Mouse (Mus musculus) liver, postnatal 0 days (tissue): ENCODE measurements around the gene Hmg20b. TPM values are rescaled to one million over a fixed set of nuclear protein-coding genes. Genes with fewer than 3 reads are reported as not detected.

ENCODE experiments used
- ATAC-seq: fragments of 200-750 bp; cut with Nextera tagmentation; 2 replicates; pipeline ENCODE4 v1.8.0; 2017; ENCODE audit warnings: mild to moderate bottlenecking, moderate library complexity
- DNase-seq: peaks from one replicate; pipeline ENCODE4 v3.0.0-alpha.2; 2016
- H3K27ac ChIP-seq: fragments of 300-500 bp; sonication (generic); 2 replicates; pipeline ENCODE4 v1.5.1; 2014; ENCODE audit warnings: antibody characterized with exemption, moderate library complexity, mild to moderate bottlenecking, low read depth
- H3K27me3 ChIP-seq: fragments of 300-500 bp; sonication (generic); 2 replicates; pipeline ENCODE4 v1.6.1; 2014; ENCODE audit warnings: low read length, control low read depth, mixed read lengths; ENCODE audit not compliant: insufficient read depth
- H3K36me3 ChIP-seq: fragments of 300-500 bp; sonication (generic); replicated peaks from 2 replicates; pipeline ENCODE4 v1.6.1; 2014; ENCODE audit warnings: mild to moderate bottlenecking, control low read depth, low read length, moderate library complexity, mixed read lengths; ENCODE audit not compliant: insufficient read depth
- H3K4me1 ChIP-seq: fragments of 300-500 bp; sonication (generic); 2 replicates; pipeline ENCODE4 v1.6.1; 2014; ENCODE audit warnings: antibody characterized with exemption, mild to moderate bottlenecking, control low read depth; ENCODE audit not compliant: insufficient read depth
- H3K4me2 ChIP-seq: fragments of 300-500 bp; sonication (generic); 2 replicates; pipeline ENCODE4 v1.6.1; 2014; ENCODE audit warnings: low read depth, mild to moderate bottlenecking, low read length, moderate library complexity, mixed read lengths
- H3K4me3 ChIP-seq: fragments of 300-500 bp; sonication (generic); 2 replicates; pipeline ENCODE4 v1.5.1; 2014; ENCODE audit warnings: low read depth, low read length
- H3K9ac ChIP-seq: fragments of 300-500 bp; sonication (generic); replicated peaks from 2 replicates; pipeline ENCODE4 v1.6.1; 2014; ENCODE audit warnings: mild to moderate bottlenecking, moderate library complexity
- H3K9me3 ChIP-seq: fragments of 300-500 bp; sonication (generic); 2 replicates; pipeline ENCODE4 v1.6.1; 2016; ENCODE audit warnings: mild to moderate bottlenecking, control low read depth, low read length, mixed read lengths
- CTCF ChIP-seq: sonication (generic); IDR thresholded peaks from 2 replicates; pipeline ENCODE4 v1.5.1; 2016; ENCODE audit warnings: antibody characterized with exemption, low read depth
- EP300 ChIP-seq: IDR thresholded peaks from 2 replicates; pipeline ENCODE4 v1.6.1; 2016; ENCODE audit warnings: antibody characterized with exemption, low read depth, mild to moderate bottlenecking
- WGBS: fragments of 180-500 bp; shearing (Covaris S2); extraction: QIAGEN DNeasy Blood & Tissue Kit; methylation state at CpG from one replicate; pipeline ENCODE4 v1.1.7; 2014; ENCODE audit not compliant: insufficient replicate concordance; 5-methylcytosine and 5-hydroxymethylcytosine counted together
- polyA plus RNA-seq: library from polyadenylated mRNA; unstranded; fragments of >200 nt; fragmentation: Nextera tagmentation; extraction: Ambion mirVana; gene quantifications from 2 replicates; pipeline ENCODE4 v1.2.1, GENCODE M21; 2015

Hmg20b gene
- polyA plus RNA-seq, 1 experiment from 2014 or later = 27.1 TPM

DNA sequence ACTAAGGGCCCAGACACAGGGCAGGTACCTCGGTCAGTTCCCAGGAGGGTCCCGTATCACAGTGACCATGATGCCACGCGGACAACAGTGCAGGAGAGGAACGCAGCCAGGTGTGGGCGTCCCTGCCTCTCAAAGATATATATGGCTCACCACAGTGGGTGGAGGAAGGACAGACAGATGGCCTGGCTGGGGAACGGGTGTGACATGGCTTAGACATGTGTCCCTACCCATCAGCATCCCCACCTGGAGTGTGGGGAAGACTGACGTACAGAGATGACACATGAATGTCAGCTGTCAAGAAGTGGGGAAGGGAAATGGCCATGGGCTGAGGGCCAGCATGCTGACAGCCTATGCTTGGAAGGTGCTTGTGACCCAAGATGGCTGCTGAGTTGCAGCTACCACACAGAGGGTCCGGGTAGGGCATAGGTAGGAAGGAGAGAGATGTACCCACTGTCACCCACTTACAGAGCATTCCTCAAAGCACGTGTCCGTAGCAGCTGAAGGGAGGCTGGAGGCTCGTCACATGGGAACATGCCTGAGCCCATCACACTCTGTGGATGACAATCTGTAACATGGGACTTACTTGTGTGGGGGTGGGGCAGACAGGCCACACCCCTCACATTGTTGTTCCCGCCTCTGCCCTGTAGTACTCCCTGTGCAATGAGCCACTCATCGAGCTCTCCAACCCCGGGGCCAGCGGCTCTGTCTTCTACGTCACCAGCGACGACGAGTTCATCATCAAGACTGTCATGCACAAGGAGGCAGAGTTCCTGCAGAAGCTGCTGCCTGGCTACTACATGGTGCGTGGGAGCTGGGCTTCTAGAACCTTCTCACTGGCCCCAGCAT is 43.2 kb downstream of the Hmg20b start:
- Histone ChIP-seq H3K4me3 (no peak overlapping the region), H3K36me3 (peaks cover 51% of the 10 kb centered on the region), H3K4me2 (no peak overlapping the region), H3K9ac (no peak overlapping the region), H3K27ac (no peak overlapping the region), H3K4me1 (peaks cover 28% of the 10 kb centered on the region), H3K27me3 (no peaks in the 10 kb centered on the region), H3K9me3 (no peaks in the 10 kb centered on the region)
- ATAC-seq (no peak), DNase-seq (no peak)
- TF ChIP-seq CTCF = no peak
- TF ChIP-seq EP300 = no peak
- 89% methylated on average over 21 of the region's 21 CpGs for WGBS

DNA sequence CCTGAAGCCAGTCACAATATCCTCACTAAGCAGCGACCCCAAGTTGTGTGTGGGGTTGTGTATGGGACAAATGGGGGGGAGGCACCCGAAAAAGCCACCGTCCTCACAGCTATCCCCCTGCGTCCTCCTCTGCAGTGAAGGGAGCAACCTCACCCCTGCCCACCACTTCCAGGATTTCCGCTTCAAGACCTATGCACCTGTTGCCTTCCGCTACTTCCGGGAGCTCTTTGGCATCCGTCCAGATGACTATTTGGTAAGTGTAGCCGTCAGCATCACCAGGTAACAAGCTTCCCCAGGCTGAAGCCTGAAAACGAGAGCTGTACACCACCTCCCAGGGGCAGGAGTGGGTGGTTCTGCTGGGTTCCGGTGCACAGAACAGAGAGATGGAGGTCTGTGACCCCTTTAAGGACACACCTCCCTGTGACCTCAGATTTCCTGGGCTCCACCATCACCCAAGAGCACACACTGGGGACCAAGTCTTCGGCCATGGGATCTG is 44.1 kb downstream of the Hmg20b start:
- DNase-seq = no peak
- Histone ChIP-seq H3K9me3 (no peaks in the 10 kb centered on the region), H3K27ac (no peak overlapping the region), H3K27me3 (no peaks in the 10 kb centered on the region), H3K9ac (no peak overlapping the region), H3K36me3 (peaks cover 45% of the 10 kb centered on the region), H3K4me3 (no peak overlapping the region), H3K4me1 (peaks cover 36% of the 10 kb centered on the region), H3K4me2 (no peak overlapping the region)
- no peak for TF ChIP-seq CTCF
- ATAC-seq = no peak
- 83% methylated on average over 12 of the region's 12 CpGs for WGBS

DNA sequence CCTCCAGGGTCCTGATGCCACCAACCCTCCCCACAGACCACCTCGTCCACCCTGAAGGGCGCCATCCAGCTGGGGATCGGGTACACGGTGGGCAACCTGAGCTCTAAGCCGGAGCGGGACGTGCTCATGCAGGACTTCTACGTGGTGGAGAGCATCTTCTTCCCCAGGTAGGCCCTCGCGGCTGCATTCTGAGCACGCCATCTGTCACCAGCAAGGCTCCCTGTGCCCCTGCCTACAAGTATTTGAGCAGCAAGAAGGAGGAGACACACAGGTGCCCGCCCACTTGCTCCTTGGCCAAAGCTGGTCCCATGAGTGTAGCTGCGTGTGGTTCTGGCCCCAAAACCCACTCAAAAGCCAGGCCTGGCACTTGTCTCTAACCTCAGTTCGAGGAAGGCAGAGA is 44.6 kb downstream of the Hmg20b start:
- no peak overlapping the region for H3K4me3 ChIP-seq
- WGBS = 92% methylated on average over 14 of the region's 14 CpGs
- no peak overlapping the region for H3K4me2 ChIP-seq
- TF ChIP-seq CTCF = no peak
- TF ChIP-seq EP300 = no peak
- no peak overlapping the region for H3K9ac ChIP-seq
- H3K36me3 ChIP-seq = peaks cover 39% of the 10 kb centered on the region
- no peaks in the 10 kb centered on the region for H3K9me3 ChIP-seq
- ATAC-seq = no peak
- H3K27ac ChIP-seq = no peak overlapping the region
- no peaks in the 10 kb centered on the region for H3K27me3 ChIP-seq
- H3K4me1 ChIP-seq = peaks cover 42% of the 10 kb centered on the region
- DNase-seq = no peak

DNA sequence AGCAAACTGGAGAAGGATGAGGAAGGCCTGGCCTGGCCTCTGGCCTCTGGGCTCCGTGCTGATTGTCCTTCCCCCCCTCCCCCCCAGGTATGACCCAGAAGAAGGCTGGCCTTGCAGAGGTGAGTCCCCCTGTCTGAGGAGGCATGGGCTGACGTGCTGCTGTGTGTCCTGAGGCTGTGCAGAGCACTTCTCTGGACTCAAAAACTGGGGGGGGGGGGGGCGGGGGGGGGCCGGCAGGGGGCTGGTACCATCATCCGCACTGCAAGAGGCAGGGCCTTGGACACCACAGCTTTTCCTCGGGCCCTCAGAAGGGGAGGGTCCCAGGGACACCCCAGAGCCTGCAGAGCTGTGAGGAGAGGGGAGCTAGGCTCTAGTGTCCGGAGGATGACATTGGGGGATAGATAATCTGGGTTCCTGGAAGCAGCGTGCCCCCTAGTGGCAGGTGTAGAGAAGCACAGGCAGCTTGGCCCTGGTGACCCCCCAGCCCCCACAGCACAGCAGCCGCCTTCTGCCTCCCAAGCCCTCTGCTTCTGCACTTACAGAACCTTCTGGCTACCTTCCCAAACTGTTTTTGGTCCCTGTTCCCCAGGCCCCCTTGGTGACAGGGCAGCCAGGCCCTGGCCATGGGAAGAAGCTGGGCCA is 45.6 kb downstream of the Hmg20b start:
- 26% methylated on average over 7 of the region's 9 CpGs for WGBS

DNA sequence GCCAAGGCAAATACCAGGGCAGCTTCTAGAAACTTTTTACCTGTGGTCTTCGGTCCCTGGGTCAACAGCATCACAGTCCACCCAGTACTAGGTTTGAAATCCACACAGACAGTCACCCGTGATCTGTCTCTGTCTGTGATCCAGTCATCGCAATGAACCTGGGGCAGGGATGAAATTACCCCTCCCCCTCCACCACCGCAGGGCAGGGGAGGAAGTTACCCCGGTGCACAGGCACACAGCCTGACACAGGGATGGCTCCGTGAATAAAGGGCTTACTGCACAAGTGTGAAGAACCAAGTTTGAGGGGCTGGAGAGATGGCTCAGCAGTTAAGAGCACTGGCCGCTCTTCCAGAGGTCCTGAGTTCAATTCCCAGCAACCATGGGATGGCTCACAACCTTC is 46.5 kb downstream of the Hmg20b start:
- ATAC-seq (no peak), DNase-seq (no peak)
- WGBS = 30% methylated on average over 7 of the region's 7 CpGs
- Histone ChIP-seq H3K4me2 (no peak overlapping the region), H3K27me3 (no peaks in the 10 kb centered on the region), H3K27ac (no peak overlapping the region; the same call in 1 of the 2 replicates), H3K4me1 (peaks cover 60% of the 10 kb centered on the region), H3K9me3 (no peaks in the 10 kb centered on the region), H3K4me3 (no peak overlapping the region), H3K9ac (no peak overlapping the region), H3K36me3 (peaks cover 25% of the 10 kb centered on the region)
- TF ChIP-seq EP300 (no peak), CTCF (no peak)

More for the DNA sequence above, 45.6 kb downstream of the Hmg20b start:
- no peak overlapping the region for H3K9ac ChIP-seq
- no peak overlapping the region for H3K27ac ChIP-seq
- H3K9me3 ChIP-seq = no peaks in the 10 kb centered on the region
- DNase-seq (peak; percentile 82), ATAC-seq (peak; percentile 47)
- TF ChIP-seq EP300 = no peak
- peak; percentile 97 for TF ChIP-seq CTCF
- no peak overlapping the region for H3K4me3 ChIP-seq
- peaks cover 34% of the 10 kb centered on the region for H3K36me3 ChIP-seq
- peaks cover 51% of the 10 kb centered on the region for H3K4me1 ChIP-seq
- H3K4me2 ChIP-seq = no peak overlapping the region
- no peaks in the 10 kb centered on the region for H3K27me3 ChIP-seq

DNA sequence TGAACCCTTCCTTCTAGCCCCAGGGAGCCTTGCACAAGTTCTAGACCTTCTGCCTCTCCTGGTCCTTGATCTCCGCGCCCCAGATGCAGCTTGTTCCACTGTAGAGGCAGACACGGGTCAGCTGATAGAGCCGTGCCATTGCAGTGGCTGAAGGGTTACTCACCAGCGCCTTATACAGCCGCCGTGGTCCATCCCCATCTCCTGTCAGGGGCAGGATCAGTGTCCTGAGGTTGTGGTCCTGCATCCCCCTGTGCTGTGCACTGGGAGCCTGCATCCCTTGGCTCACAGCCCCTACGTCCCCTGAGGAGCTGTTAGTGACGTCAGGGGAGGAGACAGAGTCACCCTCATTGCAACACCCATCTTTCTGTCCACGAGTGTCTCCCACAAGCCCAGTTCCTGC is 47.0 kb downstream of the Hmg20b start:
- Histone ChIP-seq H3K9me3 (no peaks in the 10 kb centered on the region), H3K4me3 (0 out of 2 replicates have a peak overlapping the region, but pooled peaks have one; percentile 4), H3K4me2 (peak overlapping the region; percentile 18), H3K4me1 (peaks cover 64% of the 10 kb centered on the region), H3K36me3 (peaks cover 22% of the 10 kb centered on the region), H3K9ac (peak overlapping the region; percentile 16), H3K27me3 (no peaks in the 10 kb centered on the region), H3K27ac (peak overlapping the region; percentile 41)
- DNase-seq (no peak), ATAC-seq (no peak)
- 29% methylated on average over 10 of the region's 10 CpGs for WGBS
- no peak for TF ChIP-seq EP300
- no peak for TF ChIP-seq CTCF
